Mouse (Mus musculus): Measurements from ENCODE around the gene Plin5. TPM values are rescaled to one million over a fixed set of nuclear protein-coding genes. Genes with fewer than 3 reads are reported as not detected.

Plin5 gene
- polyA plus RNA-seq, 1 experiment: not detected

GRCm38 (mm10) chr17:56133457-56134363 lies 16.3 kb upstream of the Plin5 start:
- no peak for TF ChIP-seq CTCF (IDR thresholded peaks at IDR 0.05; ENCODE audit: borderline replicate concordance, insufficient read depth, low read length)
- TF ChIP-seq POLR2A (IDR thresholded peaks at IDR 0.05; ENCODE audit: low read depth, low read length): 0 out of 2 replicates have a peak, but pooled peaks have one; percentile 14
- Histone ChIP-seq H3K4me3 (ENCODE audit: insufficient read depth, low read length) (no peak overlapping the region), H3K27ac (ENCODE audit: insufficient read depth, low read length) (no peak overlapping the region), H3K4me1 (ENCODE audit: control insufficient read depth, insufficient read depth, low read length) (peaks cover 3% of the 10 kb centered on the region; the same call in 1 of the 2 replicates)

GRCm38 (mm10) chr17:56132661-56133060 lies 15.3 kb upstream of the Plin5 start:
- TF ChIP-seq CTCF (IDR thresholded peaks at IDR 0.05; ENCODE audit: borderline replicate concordance, insufficient read depth, low read length): peak; percentile 74
- TF ChIP-seq POLR2A (IDR thresholded peaks at IDR 0.05; ENCODE audit: low read depth, low read length): no peak
- Histone ChIP-seq H3K4me3 (ENCODE audit: insufficient read depth, low read length) (no peak overlapping the region), H3K27ac (ENCODE audit: insufficient read depth, low read length) (no peak overlapping the region), H3K4me1 (ENCODE audit: control insufficient read depth, insufficient read depth, low read length) (peaks cover 3% of the 10 kb centered on the region; the same call in 1 of the 2 replicates)

GRCm38 (mm10) chr17:56131814-56132213 lies 14.4 kb upstream of the Plin5 start:
- H3K4me3 ChIP-seq (ENCODE audit: insufficient read depth, low read length): no peak overlapping the region
- no peak overlapping the region for H3K27ac ChIP-seq (ENCODE audit: insufficient read depth, low read length)
- peak; percentile 50 for TF ChIP-seq CTCF (IDR thresholded peaks at IDR 0.05; ENCODE audit: borderline replicate concordance, insufficient read depth, low read length)
- TF ChIP-seq POLR2A (IDR thresholded peaks at IDR 0.05; ENCODE audit: low read depth, low read length): no peak
- peaks cover 3% of the 10 kb centered on the region; the same call in 1 of the 2 replicates for H3K4me1 ChIP-seq (ENCODE audit: control insufficient read depth, insufficient read depth, low read length)

GRCm38 (mm10) chr17:56131136-56131535 lies 13.7 kb upstream of the Plin5 start:
- H3K27ac ChIP-seq (ENCODE audit: insufficient read depth, low read length): no peak overlapping the region
- no peak overlapping the region for H3K4me3 ChIP-seq (ENCODE audit: insufficient read depth, low read length)
- TF ChIP-seq POLR2A (IDR thresholded peaks at IDR 0.05; ENCODE audit: low read depth, low read length) (no peak), CTCF (IDR thresholded peaks at IDR 0.05; ENCODE audit: borderline replicate concordance, insufficient read depth, low read length) (no peak)
- peaks cover 3% of the 10 kb centered on the region; the same call in 1 of the 2 replicates for H3K4me1 ChIP-seq (ENCODE audit: control insufficient read depth, insufficient read depth, low read length)

- H3K4me1 ChIP-seq (ENCODE audit: control insufficient read depth, insufficient read depth, low read length): no peaks in the 10 kb centered on the region
- H3K27ac ChIP-seq (ENCODE audit: insufficient read depth, low read length): no peak overlapping the region
- TF ChIP-seq POLR2A (IDR thresholded peaks at IDR 0.05; ENCODE audit: low read depth, low read length) (no peak), CTCF (IDR thresholded peaks at IDR 0.05; ENCODE audit: borderline replicate concordance, insufficient read depth, low read length) (no peak)
- H3K4me3 ChIP-seq (ENCODE audit: insufficient read depth, low read length): no peak overlapping the region
These were observed 10.8 kb upstream of the Plin5 start for GRCm38 (mm10) chr17:56128246-56128645.

GRCm38 (mm10) chr17:56126175-56126574 lies 8.8 kb upstream of the Plin5 start:
- no peak overlapping the region for H3K4me3 ChIP-seq (ENCODE audit: insufficient read depth, low read length)
- H3K4me1 ChIP-seq (ENCODE audit: control insufficient read depth, insufficient read depth, low read length): no peaks in the 10 kb centered on the region
- TF ChIP-seq CTCF (IDR thresholded peaks at IDR 0.05; ENCODE audit: borderline replicate concordance, insufficient read depth, low read length) (no peak), POLR2A (IDR thresholded peaks at IDR 0.05; ENCODE audit: low read depth, low read length) (no peak)
- H3K27ac ChIP-seq (ENCODE audit: insufficient read depth, low read length): no peak overlapping the region

- H3K27ac ChIP-seq (ENCODE audit: insufficient read depth, low read length): no peak overlapping the region
- no peak for TF ChIP-seq POLR2A (IDR thresholded peaks at IDR 0.05; ENCODE audit: low read depth, low read length)
- TF ChIP-seq CTCF (IDR thresholded peaks at IDR 0.05; ENCODE audit: borderline replicate concordance, insufficient read depth, low read length): no peak
- no peak overlapping the region for H3K4me3 ChIP-seq (ENCODE audit: insufficient read depth, low read length)
- no peaks in the 10 kb centered on the region for H3K4me1 ChIP-seq (ENCODE audit: control insufficient read depth, insufficient read depth, low read length)
These were observed 7.9 kb upstream of the Plin5 start for GRCm38 (mm10) chr17:56125276-56125630.

- Histone ChIP-seq H3K4me1 (ENCODE audit: control insufficient read depth, insufficient read depth, low read length) (no peaks in the 10 kb centered on the region), H3K4me3 (ENCODE audit: insufficient read depth, low read length) (no peak overlapping the region), H3K27ac (ENCODE audit: insufficient read depth, low read length) (no peak overlapping the region)
- peak; percentile 86 for TF ChIP-seq CTCF (IDR thresholded peaks at IDR 0.05; ENCODE audit: borderline replicate concordance, insufficient read depth, low read length)
- no peak for TF ChIP-seq POLR2A (IDR thresholded peaks at IDR 0.05; ENCODE audit: low read depth, low read length)
These were observed 7.2 kb upstream of the Plin5 start for GRCm38 (mm10) chr17:56124377-56125275.

GRCm38 (mm10) chr17:56123681-56124340 lies 6.4 kb upstream of the Plin5 start:
- TF ChIP-seq POLR2A (IDR thresholded peaks at IDR 0.05; ENCODE audit: low read depth, low read length): no peak
- TF ChIP-seq CTCF (IDR thresholded peaks at IDR 0.05; ENCODE audit: borderline replicate concordance, insufficient read depth, low read length): no peak
- Histone ChIP-seq H3K4me1 (ENCODE audit: control insufficient read depth, insufficient read depth, low read length) (no peaks in the 10 kb centered on the region), H3K4me3 (ENCODE audit: insufficient read depth, low read length) (no peak overlapping the region), H3K27ac (ENCODE audit: insufficient read depth, low read length) (no peak overlapping the region)

Data from embryonic fibroblast, embryonic 13.5 days (primary cell).